Mouse (Mus musculus): ENCODE data around the gene Car5a. TPM values are rescaled to one million over a fixed set of nuclear protein-coding genes. Genes with fewer than 3 reads are reported as not detected.
A peak's percentile ranks its signal among the peaks of the same experiment; 100 is the strongest.

Gene Car5a
- total RNA-seq, 2 experiments from 2014 or later: not detected

GRCm38 (mm10) chr8:121895910-121896309 is 48.8 kb downstream of the Car5a start:
- TF ChIP-seq CTCF (conservative IDR thresholded peaks at IDR 0.05): no peak
- Histone ChIP-seq H3K4me3 (no peak overlapping the region), H3K27ac (no peak overlapping the region)
- no peak for DNase-seq (ENCODE audit: low spot score in 2 of 2)

- DNase-seq (ENCODE audit: low spot score in 2 of 2): no peak
- no peak for TF ChIP-seq CTCF (conservative IDR thresholded peaks at IDR 0.05)
- 0 out of 2 replicates have a peak overlapping the region, but pooled peaks have one; percentile 18 for H3K27ac ChIP-seq
- no peak overlapping the region for H3K4me3 ChIP-seq
Measured at GRCm38 (mm10) chr8:121892875-121893274, 51.8 kb downstream of the Car5a start.

- no peak overlapping the region for H3K4me3 ChIP-seq
- no peak for DNase-seq (ENCODE audit: low spot score in 2 of 2)
- H3K27ac ChIP-seq: no peak overlapping the region
- no peak for TF ChIP-seq CTCF (conservative IDR thresholded peaks at IDR 0.05)
Measured at GRCm38 (mm10) chr8:121889810-121890785, 54.6 kb downstream of the Car5a start.

GRCm38 (mm10) chr8:121889317-121889716 is 55.4 kb downstream of the Car5a start:
- TF ChIP-seq CTCF (conservative IDR thresholded peaks at IDR 0.05): no peak

GRCm38 (mm10) chr8:121887547-121887946 is 57.2 kb downstream of the Car5a start:
- no peak overlapping the region for H3K27ac ChIP-seq
- TF ChIP-seq CTCF (conservative IDR thresholded peaks at IDR 0.05): no peak
- no peak for DNase-seq (ENCODE audit: low spot score in 2 of 2)
- no peak overlapping the region for H3K4me3 ChIP-seq

More at GRCm38 (mm10) chr8:121889317-121889716, 55.4 kb downstream of the Car5a start:
- DNase-seq (ENCODE audit: low spot score in 2 of 2): no peak
- H3K4me3 ChIP-seq: no peak overlapping the region
- no peak overlapping the region for H3K27ac ChIP-seq

- peak; percentile 43 to 58 for DNase-seq (ENCODE audit: low spot score in 2 of 2)
- Histone ChIP-seq H3K27ac (peak overlapping the region; percentile 76), H3K4me3 (no peak overlapping the region)
- no peak for TF ChIP-seq CTCF (conservative IDR thresholded peaks at IDR 0.05)
Measured at GRCm38 (mm10) chr8:121885433-121885832, 59.3 kb downstream of the Car5a start.

- 0 out of 2 replicates have a peak, but pooled peaks have one; percentile 4 for TF ChIP-seq CTCF (conservative IDR thresholded peaks at IDR 0.05)
- Histone ChIP-seq H3K4me3 (no peak overlapping the region), H3K27ac (peak overlapping the region; percentile 76; the same call in 1 of the 2 replicates)
- DNase-seq (ENCODE audit: low spot score in 2 of 2): no peak
Measured at GRCm38 (mm10) chr8:121885001-121885400, 59.7 kb downstream of the Car5a start.

- Histone ChIP-seq H3K27ac (no peak overlapping the region), H3K4me3 (no peak overlapping the region)
- DNase-seq (ENCODE audit: low spot score in 2 of 2): no peak
- TF ChIP-seq CTCF (conservative IDR thresholded peaks at IDR 0.05): no peak
Measured at GRCm38 (mm10) chr8:121884181-121884580, 60.5 kb downstream of the Car5a start.

- no peak overlapping the region for H3K4me3 ChIP-seq
- DNase-seq (ENCODE audit: low spot score in 2 of 2): no peak
- no peak overlapping the region for H3K27ac ChIP-seq
- no peak for TF ChIP-seq CTCF (conservative IDR thresholded peaks at IDR 0.05)
Measured at GRCm38 (mm10) chr8:121881921-121882320, 62.8 kb downstream of the Car5a start.

- Histone ChIP-seq H3K4me3 (no peak overlapping the region), H3K27ac (no peak overlapping the region)
- TF ChIP-seq CTCF (conservative IDR thresholded peaks at IDR 0.05): no peak
- no peak for DNase-seq (ENCODE audit: low spot score in 2 of 2)
Measured at GRCm38 (mm10) chr8:121880818-121881217, 63.9 kb downstream of the Car5a start.

GRCm38 (mm10) chr8:121879712-121880111 is 65.0 kb downstream of the Car5a start:
- DNase-seq (ENCODE audit: low spot score in 2 of 2): no peak
- H3K27ac ChIP-seq: no peak overlapping the region
- no peak for TF ChIP-seq CTCF (conservative IDR thresholded peaks at IDR 0.05)
- H3K4me3 ChIP-seq: no peak overlapping the region

GRCm38 (mm10) chr8:121877828-121878480 is 66.8 kb downstream of the Car5a start:
- no peak for TF ChIP-seq CTCF (conservative IDR thresholded peaks at IDR 0.05)
- H3K4me3 ChIP-seq: no peak overlapping the region
- no peak for DNase-seq (ENCODE audit: low spot score in 2 of 2)
- peak overlapping the region; percentile 39; the same call in 1 of the 2 replicates for H3K27ac ChIP-seq

GRCm38 (mm10) chr8:121877212-121877611 is 67.5 kb downstream of the Car5a start:
- no peak for DNase-seq (ENCODE audit: low spot score in 2 of 2)
- no peak for TF ChIP-seq CTCF (conservative IDR thresholded peaks at IDR 0.05)
- Histone ChIP-seq H3K27ac (no peak overlapping the region; the same call in 1 of the 2 replicates), H3K4me3 (no peak overlapping the region)
